Mouse (Mus musculus) T-helper 17 cell (primary cell): ENCODE measurements at regions not wholly inside any gene's neighbourhood (a gene's known extent, or its start where the extent isn't known, plus 50 kb on each side); places are given as distances from the start of the nearest gene placed in this dataset.

Experiments
- in situ Hi-C, 2 experiments: fragments of 300-600 bp; cut with MboI, MseI; formaldehyde crosslinking; loops; 1 replicate in 1 of 2; 2 replicates in 1 of 2; pipeline ENCODE4 v1.15.1; 2025; ENCODE audit warnings: high pct_unique_total_duplicates in 2 of 2

DNA sequence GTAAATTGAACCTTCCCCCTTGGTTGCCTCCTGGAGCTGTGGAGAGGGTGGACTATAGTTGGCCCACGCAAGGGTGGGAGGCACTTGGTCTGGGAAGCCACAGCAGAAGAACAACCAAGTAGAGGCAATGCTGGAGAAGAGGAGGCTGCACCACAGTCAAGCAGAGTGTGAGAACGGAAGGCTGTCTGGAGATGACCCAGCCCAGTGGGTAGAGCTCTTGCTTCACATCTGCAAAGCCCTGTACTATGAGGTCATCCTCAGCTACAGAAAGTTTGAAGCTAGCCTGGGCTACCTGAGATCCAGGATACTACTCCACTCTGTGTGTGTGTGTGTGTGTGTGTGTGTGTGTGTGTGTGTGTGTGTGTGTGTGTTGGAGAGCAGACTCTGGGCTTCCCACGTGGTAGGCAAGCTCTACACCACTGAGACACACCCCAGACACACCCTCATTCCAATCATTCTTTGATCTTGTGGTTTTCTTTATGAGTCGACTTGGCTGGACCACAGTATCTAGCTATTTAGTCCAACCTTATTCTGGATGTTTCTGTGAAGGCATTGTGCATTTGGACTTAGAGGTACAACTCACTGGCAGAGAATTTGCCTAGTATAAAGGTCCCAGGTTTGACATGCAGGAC is 111.5 kb upstream of the Med13l start:
- in situ Hi-C loops, result no loop called here

DNA sequence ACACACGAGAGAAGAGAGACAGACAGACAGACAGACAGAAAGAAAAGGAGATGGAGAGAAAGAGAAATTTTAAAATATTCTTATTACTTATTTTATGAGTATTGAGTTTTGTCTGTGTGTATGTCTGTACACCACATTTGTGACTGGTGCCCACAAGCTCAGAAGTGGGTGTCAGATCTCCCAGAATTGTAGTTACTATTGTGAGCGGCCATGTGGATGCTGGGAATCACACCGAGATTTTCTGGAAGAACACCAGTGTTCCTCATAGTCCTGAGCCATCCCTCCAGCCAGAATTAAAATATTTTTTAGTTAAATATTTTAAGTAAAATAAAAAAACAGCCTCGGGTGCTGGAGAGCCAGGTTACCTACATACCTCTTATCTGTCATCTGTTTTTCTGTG is 110.6 kb upstream of the Med13l start:
- in situ Hi-C loops, result no loop called here

GRCm38 (mm10) chr5:118452052-118452451 is 108.4 kb upstream of the Med13l start:
- in situ Hi-C loops, result no loop called here

DNA sequence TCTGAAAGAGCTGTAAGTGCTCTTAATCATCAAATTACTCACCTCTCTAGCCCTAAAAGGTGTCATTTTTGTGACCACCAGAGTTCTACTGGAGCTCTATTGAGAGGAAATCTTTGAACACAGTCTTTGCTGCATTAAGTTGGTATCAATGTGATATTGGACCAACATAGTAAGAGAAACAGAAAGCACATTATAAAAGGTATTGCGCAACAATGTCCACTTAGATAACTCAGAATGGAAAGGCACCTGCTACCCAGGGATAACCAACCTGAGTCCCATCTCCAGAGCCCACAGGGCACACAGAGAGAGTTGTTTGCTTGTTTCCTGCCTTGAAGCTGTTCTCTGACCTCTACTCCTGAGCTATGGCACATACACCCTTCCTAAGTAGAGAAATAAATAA is 106.4 kb upstream of the Med13l start:
- in situ Hi-C loops, result no loop called here

DNA sequence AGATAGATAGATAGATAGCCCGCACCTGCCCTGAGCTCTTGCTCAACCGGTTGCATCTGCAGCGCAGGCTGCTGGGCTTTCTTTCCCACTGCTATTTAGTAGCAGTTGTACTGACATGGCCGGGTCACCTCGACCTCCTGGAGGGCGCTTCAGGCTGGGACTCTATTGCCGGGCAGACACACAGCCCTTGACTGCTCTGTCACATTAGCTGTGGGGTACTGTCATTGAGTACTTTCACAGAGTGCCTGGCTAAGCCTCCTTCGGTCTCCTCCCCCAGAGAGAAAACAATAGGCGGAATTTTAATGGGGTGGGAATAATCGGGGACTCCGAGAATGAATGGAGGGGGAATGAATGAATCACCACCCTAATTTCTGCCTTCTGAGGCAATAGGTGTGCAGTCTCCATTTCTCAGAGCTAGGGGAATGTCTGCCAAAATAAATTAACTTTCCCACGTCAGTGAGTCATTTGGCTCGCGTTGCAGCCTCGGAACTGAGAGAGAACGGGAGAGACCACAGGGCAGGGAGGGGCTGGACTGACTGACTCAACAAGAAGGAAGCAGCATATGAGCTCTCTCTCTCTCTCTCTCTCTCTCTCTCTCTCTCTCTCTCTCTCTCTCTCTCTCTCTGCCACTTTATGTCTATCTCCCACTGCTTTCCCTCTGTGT is 101.6 kb upstream of the Med13l start:
- in situ Hi-C loops, result no loop called here

DNA sequence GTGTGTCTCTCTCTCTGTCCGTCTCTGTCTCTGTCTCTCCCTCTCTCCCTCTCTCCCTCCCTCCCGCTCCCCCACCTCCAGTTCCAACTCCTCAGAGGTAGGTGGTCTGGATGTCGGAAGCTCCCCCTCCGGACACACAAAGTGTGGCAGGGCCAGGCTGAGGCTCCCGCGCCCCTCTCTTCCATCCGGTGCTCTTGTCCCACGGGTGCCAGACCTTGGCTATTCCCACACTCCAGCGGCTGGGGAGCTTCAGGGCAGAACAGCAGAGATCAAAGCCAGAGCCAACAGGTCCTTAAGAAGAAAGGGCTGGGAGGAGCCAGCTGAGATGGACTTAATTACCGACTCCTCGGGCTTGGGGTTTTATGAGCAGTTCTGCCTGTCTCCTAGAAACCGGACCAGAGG is 101.1 kb upstream of the Med13l start:
- in situ Hi-C loops, result no loop called here

GRCm38 (mm10) chr5:118461967-118462366 is 98.5 kb upstream of the Med13l start:
- in situ Hi-C loops, result loop anchor here (5.0 to 10.0 kb wide), 2 partner anchors 50 to 1317 kb away; no protein-coding TSS in a partner anchor

GRCm38 (mm10) chr5:118464931-118465801 is 95.3 kb upstream of the Med13l start:
- in situ Hi-C loops, result loop anchor here (5.0 to 10.0 kb wide), 2 partner anchors 47 to 1320 kb away; no protein-coding TSS in a partner anchor

DNA sequence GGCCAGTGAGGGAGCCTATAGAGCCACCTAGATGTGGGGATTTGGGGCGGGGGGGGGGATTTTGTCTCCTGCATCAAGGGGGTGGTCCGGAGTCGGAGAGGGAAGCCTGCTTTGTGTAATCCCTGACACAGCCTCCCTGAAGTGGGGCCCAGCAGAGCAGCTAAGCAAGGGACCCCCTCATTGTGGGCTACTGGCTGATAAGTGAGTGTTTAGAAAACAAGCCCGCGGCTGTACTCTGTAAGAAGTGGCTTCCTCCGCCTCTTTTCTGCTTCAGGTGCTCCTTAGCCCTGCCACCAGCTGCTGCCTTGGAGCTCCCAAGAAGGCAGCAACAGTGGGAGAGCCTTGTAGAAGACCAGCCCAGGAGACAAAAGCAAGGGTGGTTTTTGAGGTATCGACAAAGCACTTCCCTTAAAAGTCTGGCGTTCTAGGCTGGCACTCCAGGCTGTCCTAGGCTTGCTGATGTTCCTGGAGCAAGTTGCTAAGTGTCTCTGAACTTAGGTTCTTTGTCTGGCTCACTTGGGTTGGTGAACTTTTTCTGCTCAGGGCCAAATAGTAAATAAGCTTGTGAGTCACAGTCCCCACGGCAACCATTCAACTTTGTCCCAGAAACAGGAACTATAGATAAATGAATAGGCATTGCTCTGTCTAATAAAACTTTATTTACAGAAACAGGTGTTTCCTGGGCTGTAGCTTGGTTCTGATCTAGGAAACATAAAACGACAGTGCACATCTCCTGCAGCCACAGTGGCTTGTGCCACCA is 94.3 kb upstream of the Med13l start:
- in situ Hi-C loops, result loop anchor here in 1 of 2 experiments (10.0 kb wide), 1 partner anchor 1321 kb away; no protein-coding TSS in a partner anchor

DNA sequence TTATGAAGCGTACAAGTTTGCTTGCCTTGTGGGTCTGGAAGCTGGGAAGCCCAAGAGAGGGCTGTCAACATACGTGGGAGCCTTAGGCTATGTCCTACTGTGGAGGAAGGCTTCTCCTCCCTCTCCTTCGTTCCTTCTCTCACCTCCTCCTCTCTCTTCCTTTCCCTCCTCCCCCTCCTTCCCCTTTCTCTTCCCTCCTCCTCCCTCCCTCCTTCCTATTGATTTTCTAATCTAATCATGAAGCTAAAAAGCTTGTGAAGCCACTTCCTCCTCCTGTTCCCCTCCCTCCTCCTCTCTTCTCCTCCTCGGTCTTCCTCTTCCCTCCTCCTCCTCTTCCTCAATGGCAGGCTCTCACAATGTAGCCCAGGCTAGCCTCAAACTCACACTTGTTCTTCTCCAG is 91.7 kb upstream of the Med13l start:
- in situ Hi-C loops, result loop anchor here in 1 of 2 experiments (10.0 kb wide), 1 partner anchor 1324 kb away; no protein-coding TSS in a partner anchor

DNA sequence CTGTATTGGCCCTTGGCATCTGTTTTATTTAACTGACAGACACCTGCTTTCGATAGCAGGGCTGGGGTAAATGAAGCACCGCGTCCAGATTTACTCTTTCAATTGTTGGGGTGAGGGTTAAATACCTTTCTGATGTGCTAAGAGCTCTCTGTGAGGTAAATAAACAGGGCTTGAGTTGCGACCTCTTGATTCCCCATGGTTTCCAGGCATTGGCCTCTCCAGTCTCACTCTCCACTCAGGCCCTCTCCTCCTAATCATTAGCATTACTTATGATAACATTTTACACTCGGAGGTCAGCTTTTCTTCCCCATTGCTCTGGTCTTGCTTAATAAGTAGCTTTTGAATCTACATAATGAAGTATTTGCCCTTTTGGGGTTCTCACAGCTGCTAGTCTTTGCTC is 88.9 kb upstream of the Med13l start:
- in situ Hi-C loops, result no loop called here

DNA sequence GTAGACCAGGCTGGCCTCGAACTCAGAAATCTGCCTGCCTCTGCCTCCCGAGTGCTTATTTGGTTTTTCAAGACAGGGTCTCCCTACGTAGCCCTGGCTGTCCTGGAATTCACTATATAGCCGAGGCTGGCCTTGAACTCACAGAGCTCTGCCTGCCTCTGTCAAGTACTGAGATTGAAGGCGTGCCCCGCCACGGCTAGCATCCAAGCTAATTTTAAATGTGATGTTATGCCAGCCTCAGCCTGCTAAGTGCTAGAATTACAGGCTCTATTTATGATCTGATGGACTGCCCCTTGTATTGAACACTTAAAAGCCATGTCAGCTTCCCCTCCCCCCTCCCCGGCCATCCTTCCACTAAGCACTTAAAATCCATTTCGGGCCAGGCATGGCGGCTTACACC is 88.2 kb upstream of the Med13l start:
- in situ Hi-C loops, result no loop called here

DNA sequence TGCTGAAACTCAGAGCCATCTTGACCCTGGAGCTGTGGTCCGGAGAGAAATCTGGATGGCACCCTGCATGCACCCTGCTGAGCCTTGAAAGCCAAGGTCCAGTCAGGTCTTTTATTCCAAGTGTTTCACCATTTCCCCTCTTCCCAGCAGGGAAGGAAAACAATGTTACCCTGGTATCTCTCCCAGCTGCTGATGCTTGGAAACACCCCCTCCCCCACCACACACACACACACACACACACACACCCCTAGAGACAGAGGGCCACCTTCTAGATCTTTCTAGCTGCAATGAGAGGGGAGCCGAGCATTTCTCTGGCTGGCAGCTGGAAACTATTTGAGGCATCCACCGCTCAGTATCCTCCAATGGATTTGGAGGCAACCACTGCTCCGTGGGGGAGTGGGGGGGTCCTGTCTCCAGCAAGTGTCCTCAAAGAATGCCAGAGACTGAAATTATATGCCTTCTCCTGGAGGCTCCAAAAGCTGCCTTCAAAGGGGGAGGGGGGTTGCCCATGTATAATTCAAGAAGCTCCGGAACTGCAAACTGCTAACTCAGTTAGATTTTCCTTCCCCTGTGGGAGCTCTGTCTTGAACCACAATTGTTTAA is 87.2 kb upstream of the Med13l start:
- in situ Hi-C loops, result no loop called here

- in situ Hi-C loops, result no loop called here
These were observed 83.9 kb upstream of the Med13l start for GRCm38 (mm10) chr5:118476597-118476996.

DNA sequence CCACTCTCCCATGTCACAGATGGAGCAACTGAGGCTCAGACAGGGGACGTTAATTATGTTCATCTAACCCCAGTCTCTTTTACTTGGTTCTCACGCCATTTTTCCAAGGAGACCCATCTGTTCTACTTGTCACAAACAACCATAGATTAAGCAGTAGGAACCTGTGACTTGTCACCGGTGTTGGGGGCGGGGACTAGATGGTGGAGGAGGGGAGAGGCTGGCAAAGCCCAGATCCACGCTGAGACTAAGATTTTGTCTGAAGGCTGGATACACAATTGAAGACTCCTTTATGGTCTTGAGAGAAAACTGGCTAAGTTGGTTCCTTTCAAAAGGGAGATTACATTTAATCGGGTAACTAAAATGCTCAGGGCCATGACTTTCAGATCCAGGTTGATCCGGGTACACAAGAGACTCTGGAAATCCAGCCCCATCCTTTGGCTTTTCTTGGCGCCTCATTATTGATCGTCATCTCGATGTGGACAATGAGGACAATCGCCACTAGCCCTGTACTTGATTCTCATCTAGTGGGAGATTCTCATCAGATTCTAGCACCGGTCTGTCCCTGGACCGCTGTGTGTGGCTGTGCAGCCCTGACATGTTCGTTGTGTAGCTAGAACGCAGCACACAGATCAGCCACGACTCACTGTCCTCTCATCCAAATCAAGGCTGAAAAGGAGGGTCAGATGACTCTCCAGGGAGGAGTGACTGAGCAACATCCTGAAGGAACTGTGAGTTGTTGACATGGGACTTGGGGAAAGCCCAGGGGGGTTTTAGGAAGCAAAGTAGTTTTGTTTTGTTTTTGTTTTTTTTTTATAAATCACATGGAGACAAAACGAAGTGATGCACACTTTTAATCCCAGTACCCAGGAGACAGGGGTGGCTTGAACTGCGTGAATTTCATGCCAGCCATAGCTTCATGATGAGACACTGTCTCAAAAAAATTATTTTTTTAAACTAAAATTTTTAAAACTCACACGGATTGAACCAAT is 83.1 kb upstream of the Med13l start:
- in situ Hi-C loops, result no loop called here

DNA sequence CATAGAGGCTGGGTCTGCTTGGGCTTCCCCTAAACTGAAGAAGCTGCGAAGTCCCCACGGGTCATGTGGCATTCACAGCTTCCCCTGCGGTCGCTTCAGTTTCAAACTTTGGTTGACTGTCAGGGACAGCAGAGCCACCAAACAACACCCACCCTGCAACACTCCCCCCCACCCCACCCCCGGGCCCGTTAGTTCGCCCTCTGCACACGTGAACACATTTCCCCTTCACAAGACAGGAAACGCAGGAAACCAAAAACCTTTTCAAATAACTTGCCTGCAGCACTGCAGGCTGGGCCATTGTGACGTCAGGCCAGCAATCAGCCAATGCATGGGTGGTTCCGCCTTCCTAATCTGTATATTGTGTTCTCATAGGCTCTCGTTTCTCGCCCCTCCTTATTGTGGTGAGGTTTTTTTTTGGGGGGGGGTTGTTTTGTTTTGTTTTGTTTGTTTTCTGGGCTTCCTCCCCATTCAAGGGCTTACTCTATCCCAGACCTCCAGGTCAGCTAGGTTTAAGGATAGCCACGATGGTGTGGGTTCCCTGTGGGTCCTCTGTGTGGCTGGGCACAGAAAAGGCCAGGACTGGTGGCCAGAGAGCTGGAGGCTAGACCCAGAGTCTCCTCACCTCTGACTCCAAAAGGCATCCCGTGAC is 82.2 kb upstream of the Med13l start:
- in situ Hi-C loops, result no loop called here

- in situ Hi-C loops, result no loop called here
These were observed 80.5 kb upstream of the Med13l start for GRCm38 (mm10) chr5:118480000-118480399.

- in situ Hi-C loops, result no loop called here
These were observed 79.3 kb upstream of the Med13l start for GRCm38 (mm10) chr5:118480965-118481793.

GRCm38 (mm10) chr5:118481794-118482049 is 78.8 kb upstream of the Med13l start:
- in situ Hi-C loops, result no loop called here
